Mouse (Mus musculus) stomach, embryonic 15.5 days (tissue): ENCODE data around the gene Tsen34. TPM values are rescaled to one million over a fixed set of nuclear protein-coding genes. Genes with fewer than 3 reads are reported as not detected.
"Not testable (repeated sequence)": the region's sequence is repeated elsewhere in the genome, so short reads cannot be mapped to it uniquely, and the experiment has no call there.

Experiments
- ATAC-seq: fragments of 200-750 bp; cut with Nextera tagmentation; 2 replicates; pipeline ENCODE4 v1.8.0; 2017; ENCODE audit warnings: low read depth, moderate number of reproducible peaks, moderate TSS enrichment; ENCODE audit not compliant: insufficient read depth, low FRiP score
- H3K27ac ChIP-seq: fragments of 300-500 bp; sonication (generic); 2 replicates; pipeline ENCODE4 v1.5.1; 2015; ENCODE audit warnings: mild to moderate bottlenecking, inconsistent platforms
- H3K27me3 ChIP-seq: fragments of 300-500 bp; sonication (generic); replicated peaks from 2 replicates; pipeline ENCODE4 v1.6.1; 2015; ENCODE audit warnings: inconsistent platforms
- H3K36me3 ChIP-seq: fragments of 300-500 bp; sonication (generic); 2 replicates; pipeline ENCODE4 v1.6.1; 2015; ENCODE audit warnings: inconsistent platforms
- H3K4me1 ChIP-seq: fragments of 300-500 bp; sonication (generic); 2 replicates; pipeline ENCODE4 v1.6.1; 2015; ENCODE audit warnings: inconsistent platforms
- H3K4me2 ChIP-seq: fragments of 300-500 bp; sonication (generic); 2 replicates; pipeline ENCODE4 v1.6.1; 2015; ENCODE audit warnings: mild to moderate bottlenecking, inconsistent platforms
- H3K4me3 ChIP-seq: fragments of 300-500 bp; sonication (generic); replicated peaks from 2 replicates; pipeline ENCODE4 v1.5.1; 2015; ENCODE audit warnings: inconsistent platforms
- H3K9ac ChIP-seq: fragments of 300-500 bp; sonication (generic); 2 replicates; pipeline ENCODE4 v1.6.1; 2015; ENCODE audit warnings: inconsistent platforms
- H3K9me3 ChIP-seq: fragments of 300-500 bp; sonication (generic); 2 replicates; pipeline ENCODE4 v1.6.1; 2016; ENCODE audit warnings: inconsistent platforms
- WGBS: fragments of 180-500 bp; shearing (Covaris S2); methylation state at CpG from one replicate; pipeline ENCODE4 v1.1.7; 2015; 5-methylcytosine and 5-hydroxymethylcytosine counted together
- polyA plus RNA-seq: library from polyadenylated mRNA; unstranded; fragments of >200 nt; fragmentation: Nextera tagmentation; extraction: Ambion mirVana; gene quantifications from 2 replicates; pipeline ENCODE4 v1.2.1, GENCODE M21; 2015

The Tsen34 gene
- polyA plus RNA-seq, 1 experiment from 2014 or later, result 261 TPM

- Histone ChIP-seq H3K36me3 (peaks cover 8% of the 10 kb centered on the region), H3K4me3 (peak overlapping the region; percentile 75), H3K9ac (0 out of 2 replicates have a peak overlapping the region, but pooled peaks have one; percentile 80), H3K4me2 (peak overlapping the region; percentile 69), H3K4me1 (peaks cover 12% of the 10 kb centered on the region), H3K27ac (peak overlapping the region; percentile 65; the same call in 1 of the 2 replicates), H3K27me3 (no peaks in the 10 kb centered on the region), H3K9me3 (no peaks in the 10 kb centered on the region)
- ATAC-seq, result no peak
- WGBS, result 47% methylated on average over 11 of the region's 11 CpGs
These were observed 13.8 kb downstream of the Tsen34 start for GRCm38 (mm10) chr7:3706343-3706934.

- 0 out of 2 replicates have a peak overlapping the region, but pooled peaks have one; percentile 69 for H3K4me2 ChIP-seq
- H3K9me3 ChIP-seq, result no peaks in the 10 kb centered on the region
- no peak overlapping the region for H3K4me3 ChIP-seq
These were observed 14.4 kb downstream of the Tsen34 start for GRCm38 (mm10) chr7:3707027-3707426.

GRCm38 (mm10) chr7:3707568-3708413 is 15.1 kb downstream of the Tsen34 start:
- Histone ChIP-seq H3K4me1 (peaks cover 14% of the 10 kb centered on the region), H3K4me2 (no peak overlapping the region), H3K9me3 (no peaks in the 10 kb centered on the region), H3K27ac (0 out of 2 replicates have a peak overlapping the region, but pooled peaks have one; percentile 5), H3K4me3 (no peak overlapping the region), H3K9ac (no peak overlapping the region), H3K36me3 (peaks cover 8% of the 10 kb centered on the region), H3K27me3 (no peaks in the 10 kb centered on the region)
- ATAC-seq, result no peak
- 43% methylated on average over 7 of the region's 7 CpGs for whole genome bisulfite sequencing

More at GRCm38 (mm10) chr7:3707027-3707426, 14.4 kb downstream of the Tsen34 start:
- no peaks in the 10 kb centered on the region for H3K27me3 ChIP-seq
- WGBS, result 59% methylated on average over 4 of the region's 4 CpGs
- H3K9ac ChIP-seq, result no peak overlapping the region
- H3K4me1 ChIP-seq, result peaks cover 12% of the 10 kb centered on the region
- 0 out of 2 replicates have a peak overlapping the region, but pooled peaks have one; percentile 16 for H3K27ac ChIP-seq
- ATAC-seq, result no peak
- H3K36me3 ChIP-seq, result peaks cover 8% of the 10 kb centered on the region

- not testable (repeated sequence) for H3K36me3 ChIP-seq, H3K4me2 ChIP-seq, H3K9ac ChIP-seq, H3K9me3 ChIP-seq, H3K27ac ChIP-seq, H3K27me3 ChIP-seq, ATAC-seq, H3K4me3 ChIP-seq
- 32% methylated on average over 5 of the region's 5 CpGs for WGBS
- H3K4me1 ChIP-seq, result peaks cover 14% of the 10 kb centered on the region
These were observed 15.9 kb downstream of the Tsen34 start for GRCm38 (mm10) chr7:3708447-3708980.

GRCm38 (mm10) chr7:3709000-3709399 is 16.3 kb downstream of the Tsen34 start:
- no peak overlapping the region for H3K27ac ChIP-seq
- no peaks in the 10 kb centered on the region for H3K27me3 ChIP-seq
- H3K36me3 ChIP-seq, result peaks cover 8% of the 10 kb centered on the region
- ATAC-seq, result no peak
- H3K9ac ChIP-seq, result no peak overlapping the region
- WGBS, result 78% methylated on average over 1 of the region's 1 CpGs
- no peak overlapping the region for H3K4me3 ChIP-seq
- no peak overlapping the region for H3K4me2 ChIP-seq
- H3K4me1 ChIP-seq, result peaks cover 14% of the 10 kb centered on the region
- no peaks in the 10 kb centered on the region for H3K9me3 ChIP-seq

- Histone ChIP-seq H3K9me3 (no peaks in the 10 kb centered on the region), H3K27ac (no peak overlapping the region), H3K4me3 (no peak overlapping the region), H3K4me1 (0 out of 2 replicates have a peak, but pooled peaks cover 2% of the 10 kb centered on the region), H3K27me3 (no peaks in the 10 kb centered on the region), H3K4me2 (no peak overlapping the region), H3K36me3 (no peaks in the 10 kb centered on the region), H3K9ac (no peak overlapping the region)
- ATAC-seq, result no peak
- 29% methylated on average over 5 of the region's 5 CpGs for WGBS
These were observed 19.7 kb downstream of the Tsen34 start for GRCm38 (mm10) chr7:3712264-3712942.

- Histone ChIP-seq H3K27ac (no peak overlapping the region), H3K9me3 (no peaks in the 10 kb centered on the region), H3K4me3 (no peak overlapping the region), H3K9ac (no peak overlapping the region), H3K4me2 (no peak overlapping the region), H3K4me1 (0 out of 2 replicates have a peak, but pooled peaks cover 2% of the 10 kb centered on the region), H3K27me3 (no peaks in the 10 kb centered on the region), H3K36me3 (no peaks in the 10 kb centered on the region)
- 28% methylated on average over 1 of the region's 1 CpGs for WGBS
- no peak for ATAC-seq
These were observed 22.6 kb downstream of the Tsen34 start for GRCm38 (mm10) chr7:3715249-3715648.

- not testable (repeated sequence) for H3K4me1 ChIP-seq, H3K4me2 ChIP-seq, H3K4me3 ChIP-seq, H3K27ac ChIP-seq, H3K36me3 ChIP-seq, H3K27me3 ChIP-seq, ATAC-seq, H3K9me3 ChIP-seq, H3K9ac ChIP-seq
- whole genome bisulfite sequencing, result 40% methylated on average over 1 of the region's 3 CpGs
These were observed 27.6 kb downstream of the Tsen34 start, which contains the start of gene Pirb for GRCm38 (mm10) chr7:3720268-3720667. Pirb (minus strand) TSS chr7:3720391.

- H3K9ac ChIP-seq, H3K36me3 ChIP-seq, H3K9me3 ChIP-seq, H3K4me1 ChIP-seq, ATAC-seq, H3K4me2 ChIP-seq, H3K27me3 ChIP-seq, H3K4me3 ChIP-seq, H3K27ac ChIP-seq: not testable (repeated sequence)
These were observed 32.8 kb downstream of the Tsen34 start for GRCm38 (mm10) chr7:3725459-3725858.

- H3K4me1 ChIP-seq, H3K4me2 ChIP-seq, H3K27me3 ChIP-seq, H3K27ac ChIP-seq, H3K9ac ChIP-seq, H3K4me3 ChIP-seq, H3K9me3 ChIP-seq, H3K36me3 ChIP-seq, ATAC-seq: not testable (repeated sequence)
- no CpG with 5 or more reads among the region's 1 CpGs for WGBS
These were observed 40.0 kb downstream of the Tsen34 start for GRCm38 (mm10) chr7:3732675-3733074.
